9 mouse cellular contexts compared by ENCODE assay signal in the genomic region with DNA sequence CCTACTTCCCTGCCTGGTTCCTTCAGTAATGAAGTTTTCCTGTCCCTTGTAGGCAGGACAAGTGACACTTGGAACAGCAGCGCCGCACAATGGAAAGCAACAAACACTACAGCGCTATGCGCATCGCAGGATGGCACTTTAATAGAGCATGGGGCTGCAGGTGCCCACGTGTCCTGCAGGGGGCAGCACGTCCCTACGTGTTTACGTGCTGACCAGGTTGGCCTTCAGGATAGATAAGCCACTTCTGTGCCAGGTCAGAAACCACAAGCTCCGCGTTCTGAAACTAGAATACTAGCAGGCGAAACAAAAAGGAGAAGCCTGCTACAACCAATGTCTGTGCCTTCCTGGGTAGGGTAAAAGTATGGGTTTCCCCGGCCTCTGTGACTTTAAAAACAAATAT. TPM values are rescaled to one million over a fixed set of nuclear protein-coding genes. Genes with fewer than 3 reads are reported as not detected.
DNase-seq lines count a peak whose midpoint lies in the region; ATAC-seq and TF ChIP-seq lines count a peak whose summit lies in the region.
"Had no signal": no experiment of that assay in that cellular context is flagged by ENCODE, and none has a peak within 500 bp of the region (broad histone marks: within the 10 kb centered on the region; RNA-seq: fewer than 3 reads in every experiment).

No protein-coding gene starts in this region.

- H3K4me2 ChIP-seq in hindbrain, embryonic 11.5 days (replicated peaks; ENCODE audit: low read depth, low read length), result no peak overlapping the region
- H3K4me2 ChIP-seq in hindbrain, embryonic 12.5 days (replicated peaks), result no peak overlapping the region
- H3K4me2 ChIP-seq: embryonic facial prominence, embryonic 12.5 days had no signal

- H3K9me3 ChIP-seq in hindbrain, embryonic 11.5 days (ENCODE audit: control insufficient read depth, low read length), result no peaks in the 10 kb centered on the region
- H3K9me3 ChIP-seq in hindbrain, embryonic 12.5 days (replicated peaks), result no peaks in the 10 kb centered on the region
- no peaks in the 10 kb centered on the region for H3K9me3 ChIP-seq in limb, embryonic 10.5 days (replicated peaks)

- no peaks in the 10 kb centered on the region for H3K27me3 ChIP-seq in hindbrain, embryonic 11.5 days (ENCODE audit: control insufficient read depth, insufficient read depth, low read length)
- no peaks in the 10 kb centered on the region for H3K27me3 ChIP-seq in hindbrain, embryonic 12.5 days
- no peaks in the 10 kb centered on the region for H3K27me3 ChIP-seq in kidney, adult 2 months (replicated peaks; ENCODE audit: control insufficient read depth, insufficient read depth, low read length)
- no peaks in the 10 kb centered on the region for H3K27me3 ChIP-seq in limb, embryonic 10.5 days (ENCODE audit: low read depth, poor library complexity, severe bottlenecking)
- H3K27me3 ChIP-seq in testis, adult 2 months (ENCODE audit: control insufficient read depth, insufficient read depth, low read length), result no peaks in the 10 kb centered on the region
- H3K27me3 ChIP-seq: embryonic facial prominence, embryonic 12.5 days had no signal

- 23% methylated on average over 13 of the region's 13 CpGs for whole genome bisulfite sequencing in hindbrain, embryonic 11.5 days
- 20% methylated on average over 13 of the region's 13 CpGs for WGBS in hindbrain, embryonic 12.5 days
- whole genome bisulfite sequencing in kidney, adult 2 months, result 24% methylated on average over 13 of the region's 13 CpGs
- WGBS in limb, embryonic 10.5 days, result 21% methylated on average over 13 of the region's 13 CpGs

- no peak overlapping the region for H3K9ac ChIP-seq in hindbrain, embryonic 11.5 days (ENCODE audit: low read depth, low read length)
- no peak overlapping the region for H3K9ac ChIP-seq in hindbrain, embryonic 12.5 days
- H3K9ac ChIP-seq: embryonic facial prominence, embryonic 12.5 days had no signal

- no peaks in the 10 kb centered on the region for H3K4me1 ChIP-seq in hindbrain, embryonic 11.5 days (replicated peaks; ENCODE audit: control insufficient read depth, insufficient read depth, low read length)
- 0 out of 2 replicates have a peak, but pooled peaks cover 4% of the 10 kb centered on the region for H3K4me1 ChIP-seq in hindbrain, embryonic 12.5 days
- H3K4me1 ChIP-seq in kidney, adult 2 months (ENCODE audit: control insufficient read depth, insufficient read depth, low read length), result peaks cover 4% of the 10 kb centered on the region
- peaks cover 5% of the 10 kb centered on the region; the same call in 1 of the 2 replicates for H3K4me1 ChIP-seq in limb, embryonic 10.5 days
- no peaks in the 10 kb centered on the region for H3K4me1 ChIP-seq in testis, adult 2 months (ENCODE audit: control insufficient read depth, insufficient read depth, low read length)

- no peak overlapping the region for H3K27ac ChIP-seq in hindbrain, embryonic 11.5 days (ENCODE audit: low read depth, low read length)
- H3K27ac ChIP-seq in hindbrain, embryonic 12.5 days, result no peak overlapping the region
- no peak overlapping the region for H3K27ac ChIP-seq in kidney, adult 2 months (ENCODE audit: insufficient read depth, low read depth, low read length)
- no peak overlapping the region for H3K27ac ChIP-seq in limb, embryonic 10.5 days
- H3K27ac ChIP-seq in testis, adult 2 months (ENCODE audit: control insufficient read depth, insufficient read depth, low read depth, low read length), result no peak overlapping the region
- H3K27ac ChIP-seq: embryonic facial prominence, embryonic 12.5 days had no signal

- TF ChIP-seq POLR2A in kidney, adult 2 months (IDR thresholded peaks at IDR 0.05; ENCODE audit: low read depth, low read length), result no peak
- TF ChIP-seq POLR2A in testis, adult 2 months (IDR thresholded peaks at IDR 0.05; ENCODE audit: control insufficient read depth, low read depth, low read length), result no peak

- H3K4me3 ChIP-seq in hindbrain, embryonic 11.5 days (ENCODE audit: low read depth, low read length), result no peak overlapping the region
- no peak overlapping the region for H3K4me3 ChIP-seq in hindbrain, embryonic 12.5 days
- H3K4me3 ChIP-seq in kidney, adult 2 months (ENCODE audit: insufficient read depth, low read depth, low read length), result no peak overlapping the region
- no peak overlapping the region for H3K4me3 ChIP-seq in limb, embryonic 10.5 days
- H3K4me3 ChIP-seq in testis, adult 2 months (ENCODE audit: control insufficient read depth, low read depth, low read length), result peak overlapping the region; percentile 37
- H3K4me3 ChIP-seq: embryonic facial prominence, embryonic 12.5 days had no signal

- DNase-seq in hindbrain, embryonic 11.5 days (ENCODE audit: low spot score), result peak; percentile 81
- DNase-seq in c-Kit-positive CD71-positive TER-119-positive erythroid progenitor cells, embryonic 14.5 days (ENCODE audit: low spot score), result peak; percentile 75
- DNase-seq in frontal cortex, postnatal 10 days (ENCODE audit: low spot score in 2 of 2), result peak; percentile 39 to 68
- peak; percentile 68 for DNase-seq in kidney, adult 2 months
- peak; percentile 82 for DNase-seq in limb, embryonic 10.5 days (ENCODE audit: low spot score)
- peak; percentile 69 for DNase-seq in naive thymus-derived CD4-positive, alpha-beta T cell, adult 2 months (ENCODE audit: low read depth)

- no peak for ATAC-seq in hindbrain, embryonic 11.5 days (ENCODE audit: low FRiP score)
- ATAC-seq in hindbrain, embryonic 12.5 days (ENCODE audit: low FRiP score), result no peak

- H3K36me3 ChIP-seq in hindbrain, embryonic 11.5 days (ENCODE audit: control insufficient read depth, insufficient read depth, low read length), result no peaks in the 10 kb centered on the region
- H3K36me3 ChIP-seq in hindbrain, embryonic 12.5 days, result no peaks in the 10 kb centered on the region
- H3K36me3 ChIP-seq in kidney, adult 2 months (ENCODE audit: control insufficient read depth, insufficient read depth, low read length), result no peaks in the 10 kb centered on the region
- no peaks in the 10 kb centered on the region for H3K36me3 ChIP-seq in limb, embryonic 10.5 days
- no peaks in the 10 kb centered on the region for H3K36me3 ChIP-seq in testis, adult 2 months (ENCODE audit: control insufficient read depth, insufficient read depth, low read length)
- H3K36me3 ChIP-seq: embryonic facial prominence, embryonic 12.5 days had no signal

- TF ChIP-seq CTCF in kidney, adult 2 months (conservative IDR thresholded peaks at IDR 0.05; ENCODE audit: insufficient read depth, insufficient read length, low read depth, low read length), result peak; percentile 98
- TF ChIP-seq CTCF in testis, adult 2 months (IDR thresholded peaks at IDR 0.05; ENCODE audit: control insufficient read depth, insufficient read depth, insufficient replicate concordance, low read depth, low read length), result peak; percentile 100

RNA-seq across cellular contexts. Expression of gene Scd4, which starts 30.6 kb away (rescaled TPM):
- 0.06 TPM in 1 of 2 replicates, not detected in the other for polyA plus RNA-seq in hindbrain, embryonic 11.5 days (2014; fragmentation: Nextera tagmentation; extraction: Ambion mirVana)
- polyA plus RNA-seq in hindbrain, embryonic 12.5 days (2016; fragmentation: Nextera tagmentation; extraction: Ambion mirVana), result 0.07 and 0.10 TPM in 2 replicates
- polyA plus RNA-seq in kidney, adult 2 months (2012; rRNA removed), result 0.23 and 0.26 TPM in 2 replicates
- 0.08 and 0.11 TPM in 2 replicates for polyA plus RNA-seq in limb, embryonic 10.5 days (2016; fragmentation: Nextera tagmentation; extraction: Ambion mirVana)
- polyA plus RNA-seq in testis, adult 2 months (2012; rRNA removed), result 0.22 and 0.37 TPM in 2 replicates

RNA-seq across cellular contexts. Expression of gene Scd1, which starts 44.1 kb away (rescaled TPM):
- 11.2 and 11.8 TPM in 2 replicates for polyA plus RNA-seq in hindbrain, embryonic 11.5 days (2014; fragmentation: Nextera tagmentation; extraction: Ambion mirVana)
- polyA plus RNA-seq in hindbrain, embryonic 12.5 days (2016; fragmentation: Nextera tagmentation; extraction: Ambion mirVana), result 7.8 and 10.0 TPM in 2 replicates
- polyA plus RNA-seq in kidney, adult 2 months (2012; rRNA removed), result 3,910 and 4,173 TPM in 2 replicates
- 15.9 and 16.6 TPM in 2 replicates for polyA plus RNA-seq in limb, embryonic 10.5 days (2016; fragmentation: Nextera tagmentation; extraction: Ambion mirVana)
- 14.6 and 32.0 TPM in 2 replicates for polyA plus RNA-seq in testis, adult 2 months (2012; rRNA removed)

Comparison
In these comparisons a context has a peak if more than half of its experiments do, and no peak if none do; other contexts are left out.
1. RNA of gene Scd1, which starts 44.1 kb away (polyA plus RNA-seq): 3,910 to 4,173 TPM in kidney, adult 2 months; 15.9 to 16.6 TPM in limb, embryonic 10.5 days, 14.6 to 32.0 TPM in testis, adult 2 months, 11.2 to 11.8 TPM in hindbrain, embryonic 11.5 days and 7.8 to 10.0 TPM in hindbrain, embryonic 12.5 days; every median in the first group is over 100 times any median in the second.
2. Peak in every context shown above with its lines, with median percentiles within 50 percentile points of each other: DNase-seq.